Comparison of ENCODE assay signal across 7 mouse cellular contexts in genomic region chr15:56856057-56856456, GRCm38 (mm10).
DNase-seq lines count a peak whose midpoint lies in the region; ATAC-seq and TF ChIP-seq lines count a peak whose summit lies in the region.

No protein-coding gene starts in this region.

- no peak overlapping the region for H3K9ac ChIP-seq in liver, embryonic 12.5 days
- no peak overlapping the region for H3K9ac ChIP-seq in embryonic facial prominence, embryonic 11.5 days (replicated peaks; ENCODE audit: low read length)
- H3K9ac ChIP-seq in liver, embryonic 14.5 days (replicated peaks), result no peak overlapping the region

- H3K9me3 ChIP-seq in liver, embryonic 12.5 days (replicated peaks), result no peaks in the 10 kb centered on the region
- H3K9me3 ChIP-seq in embryonic facial prominence, embryonic 11.5 days (replicated peaks; ENCODE audit: control insufficient read depth, low read length), result no peaks in the 10 kb centered on the region
- no peaks in the 10 kb centered on the region for H3K9me3 ChIP-seq in liver, embryonic 14.5 days (ENCODE audit: control insufficient read depth, low read length)

- H3K4me3 ChIP-seq in liver, embryonic 12.5 days, result no peak overlapping the region
- H3K4me3 ChIP-seq in embryonic facial prominence, embryonic 11.5 days (ENCODE audit: low read depth, low read length), result no peak overlapping the region
- H3K4me3 ChIP-seq in liver, embryonic 14.5 days (ENCODE audit: insufficient read depth in 1 of 2, low read depth in 2 of 2, low read length in 2 of 2), result no peak overlapping the region

- no peaks in the 10 kb centered on the region for H3K27me3 ChIP-seq in liver, embryonic 12.5 days (replicated peaks)
- no peaks in the 10 kb centered on the region for H3K27me3 ChIP-seq in embryonic facial prominence, embryonic 11.5 days (ENCODE audit: control insufficient read depth, insufficient read depth, low read length)
- H3K27me3 ChIP-seq in liver, embryonic 14.5 days (ENCODE audit: control insufficient read depth, insufficient read depth, low read length), result no peaks in the 10 kb centered on the region

- H3K36me3 ChIP-seq in liver, embryonic 12.5 days, result no peaks in the 10 kb centered on the region
- H3K36me3 ChIP-seq in embryonic facial prominence, embryonic 11.5 days (replicated peaks; ENCODE audit: control insufficient read depth, insufficient read depth, low read depth, low read length), result no peaks in the 10 kb centered on the region
- H3K36me3 ChIP-seq in liver, embryonic 14.5 days (replicated peaks; ENCODE audit: control insufficient read depth, insufficient read depth, low read depth), result no peaks in the 10 kb centered on the region

- no peaks in the 10 kb centered on the region for H3K4me1 ChIP-seq in liver, embryonic 12.5 days
- no peaks in the 10 kb centered on the region for H3K4me1 ChIP-seq in embryonic facial prominence, embryonic 11.5 days (ENCODE audit: control insufficient read depth, insufficient read depth, low read length)
- H3K4me1 ChIP-seq in liver, embryonic 14.5 days (replicated peaks; ENCODE audit: control insufficient read depth in 2 of 2, insufficient read depth in 2 of 2, low read length in 1 of 2), result no peaks in the 10 kb centered on the region

- no peak for ATAC-seq in liver, embryonic 12.5 days
- ATAC-seq in embryonic facial prominence, embryonic 11.5 days (replicated peaks; ENCODE audit: insufficient number of reproducible peaks, low FRiP score, low TSS enrichment, low read depth), result no peak
- ATAC-seq in liver, embryonic 14.5 days (ENCODE audit: insufficient read depth), result no peak

- H3K27ac ChIP-seq in liver, embryonic 12.5 days, result no peak overlapping the region
- H3K27ac ChIP-seq in embryonic facial prominence, embryonic 11.5 days (replicated peaks; ENCODE audit: low read depth, low read length), result no peak overlapping the region
- H3K27ac ChIP-seq in liver, embryonic 14.5 days, result no peak overlapping the region

- TF ChIP-seq CTCF in liver, embryonic 14.5 days (IDR thresholded peaks at IDR 0.05; ENCODE audit: low read depth), result peak; percentile 54

- no peak for TF ChIP-seq EP300 in liver, embryonic 14.5 days (IDR thresholded peaks at IDR 0.05; ENCODE audit: low read depth)

- no peak overlapping the region for H3K4me2 ChIP-seq in liver, embryonic 12.5 days
- no peak overlapping the region for H3K4me2 ChIP-seq in embryonic facial prominence, embryonic 11.5 days (ENCODE audit: low read depth, low read length)
- no peak overlapping the region for H3K4me2 ChIP-seq in liver, embryonic 14.5 days (ENCODE audit: low read depth)

- peak; percentile 47 for DNase-seq in liver
- DNase-seq in adipocyte (ENCODE audit: low spot score), result peak; percentile 82
- DNase-seq in embryonic facial prominence, embryonic 11.5 days (ENCODE audit: low spot score), result peak; percentile 92
- DNase-seq in hindlimb bud, embryonic 11.5 days (ENCODE audit: extremely low spot score, low read depth, low spot score), result peak; percentile 71
- peak in 2 of 3 experiments; percentile 1 to 10 for DNase-seq in liver, embryonic 14.5 days (ENCODE audit: low read depth in 3 of 3, low spot score in 3 of 3)
- DNase-seq in right cerebral cortex, postnatal 36 days (ENCODE audit: low spot score in 2 of 2), result peak; percentile 5 to 14

- 13% methylated on average over 2 of the region's 2 CpGs for WGBS in liver, embryonic 12.5 days (ENCODE audit: insufficient replicate concordance)
- WGBS in embryonic facial prominence, embryonic 11.5 days, result 3% methylated on average over 2 of the region's 2 CpGs
- 15% methylated on average over 2 of the region's 2 CpGs for WGBS in liver, embryonic 14.5 days (ENCODE audit: insufficient replicate concordance)

Comparison
In these comparisons a context has a peak if more than half of its experiments do, and no peak if none do; other contexts are left out.
1. DNase-seq: peak in every context shown above with its lines; median percentile 92 in embryonic facial prominence, embryonic 11.5 days; 82 in adipocyte; 71 in hindlimb bud, embryonic 11.5 days; 47 in liver; 10 in right cerebral cortex, postnatal 36 days; 6 in liver, embryonic 14.5 days.